Mouse (Mus musculus) kidney, embryonic 16.5 days (tissue): ENCODE data around the gene Aig1. TPM values are rescaled to one million over a fixed set of nuclear protein-coding genes. Genes with fewer than 3 reads are reported as not detected.

Experiments used
- ATAC-seq: fragments of 200-750 bp; cut with Nextera tagmentation; 2 replicates; pipeline ENCODE4 v1.8.0; 2017; ENCODE audit warnings: moderate TSS enrichment; ENCODE audit not compliant: low FRiP score, low TSS enrichment
- H3K27ac ChIP-seq: fragments of 300-500 bp; sonication (generic); 2 replicates; pipeline ENCODE4 v1.5.1; 2014; ENCODE audit warnings: low read length
- H3K27me3 ChIP-seq: fragments of 300-500 bp; sonication (generic); 2 replicates; pipeline ENCODE4 v1.6.1; 2014; ENCODE audit warnings: low read length, control low read depth, mixed read lengths; ENCODE audit not compliant: insufficient read depth
- H3K36me3 ChIP-seq: fragments of 300-500 bp; sonication (generic); 2 replicates; pipeline ENCODE4 v1.6.1; 2014; ENCODE audit warnings: low read length, control low read depth, mixed read lengths; ENCODE audit not compliant: insufficient read depth
- H3K4me1 ChIP-seq: fragments of 300-500 bp; sonication (generic); 2 replicates; pipeline ENCODE4 v1.6.1; 2014; ENCODE audit warnings: low read length, control low read depth, mixed read lengths; ENCODE audit not compliant: insufficient read depth
- H3K4me2 ChIP-seq: fragments of 300-500 bp; sonication (generic); replicated peaks from 2 replicates; pipeline ENCODE4 v1.6.1; 2014; ENCODE audit warnings: low read depth, low read length
- H3K4me3 ChIP-seq: fragments of 300-500 bp; sonication (generic); 2 replicates; pipeline ENCODE4 v1.5.1; 2014; ENCODE audit warnings: mild to moderate bottlenecking, low read length
- H3K9ac ChIP-seq: fragments of 300-500 bp; sonication (generic); replicated peaks from 2 replicates; pipeline ENCODE4 v1.6.1; 2014; ENCODE audit warnings: low read length
- H3K9me3 ChIP-seq: fragments of 300-500 bp; sonication (generic); 2 replicates; pipeline ENCODE4 v1.6.1; 2016; ENCODE audit warnings: low read length, control low read depth
- WGBS: fragments of 180-500 bp; shearing (Covaris S2); extraction: QIAGEN DNeasy Blood & Tissue Kit; methylation state at CpG from one replicate; pipeline ENCODE4 v1.1.7; 2014; 5-methylcytosine and 5-hydroxymethylcytosine counted together
- polyA plus RNA-seq: library from polyadenylated mRNA; unstranded; fragments of >200 nt; fragmentation: Nextera tagmentation; extraction: Ambion mirVana; gene quantifications from 2 replicates; pipeline ENCODE4 v1.2.1, GENCODE M21; 2015

The Aig1 gene
- polyA plus RNA-seq, 1 experiment from 2014 or later, result 56.8 TPM

GRCm38 (mm10) chr10:13716132-13716531, 152.6 kb downstream of the Aig1 start:
- 24% methylated on average over 2 of the region's 2 CpGs for WGBS
- no peaks in the 10 kb centered on the region for H3K36me3 ChIP-seq
- H3K27me3 ChIP-seq, result no peaks in the 10 kb centered on the region
- no peak for ATAC-seq
- H3K27ac ChIP-seq, result no peak overlapping the region
- H3K4me1 ChIP-seq, result peaks cover 21% of the 10 kb centered on the region
- H3K4me2 ChIP-seq, result no peak overlapping the region
- no peak overlapping the region; the same call in 1 of the 2 replicates for H3K9ac ChIP-seq
- no peaks in the 10 kb centered on the region for H3K9me3 ChIP-seq
- no peak overlapping the region for H3K4me3 ChIP-seq

GRCm38 (mm10) chr10:13715584-13715983, 153.2 kb downstream of the Aig1 start:
- 86% methylated on average over 6 of the region's 6 CpGs for WGBS
- Histone ChIP-seq H3K4me1 (peaks cover 21% of the 10 kb centered on the region), H3K27me3 (no peaks in the 10 kb centered on the region), H3K4me2 (no peak overlapping the region), H3K36me3 (no peaks in the 10 kb centered on the region), H3K4me3 (no peak overlapping the region), H3K9ac (no peak overlapping the region), H3K9me3 (no peaks in the 10 kb centered on the region), H3K27ac (no peak overlapping the region)
- ATAC-seq, result no peak

DNA sequence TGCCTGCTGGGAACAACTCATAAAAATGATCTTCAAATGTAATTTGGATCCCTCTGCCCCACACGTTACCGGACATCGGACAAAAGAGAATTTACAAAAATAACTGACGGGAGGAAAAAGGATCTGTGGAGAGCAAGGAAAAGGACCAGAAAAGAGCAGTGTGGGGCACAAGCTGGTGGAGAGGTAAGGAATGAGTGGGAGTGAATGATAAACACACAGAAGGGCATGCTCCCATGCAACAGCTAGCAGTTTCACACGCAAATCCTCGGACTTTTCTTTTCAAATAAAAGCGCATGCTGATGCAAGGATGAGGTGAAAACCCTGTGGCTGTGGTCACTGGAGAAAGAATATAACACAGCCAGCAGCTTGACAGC, 153.9 kb downstream of the Aig1 start:
- Histone ChIP-seq H3K36me3 (no peaks in the 10 kb centered on the region), H3K9me3 (no peaks in the 10 kb centered on the region), H3K4me3 (no peak overlapping the region), H3K4me2 (no peak overlapping the region), H3K27ac (peak overlapping the region; percentile 66), H3K4me1 (peaks cover 21% of the 10 kb centered on the region), H3K27me3 (no peaks in the 10 kb centered on the region), H3K9ac (no peak overlapping the region; the same call in 1 of the 2 replicates)
- WGBS, result 37% methylated on average over 7 of the region's 7 CpGs
- no peak for ATAC-seq

GRCm38 (mm10) chr10:13714199-13714919, 154.4 kb downstream of the Aig1 start:
- ATAC-seq, result peak; percentile 40
- no peaks in the 10 kb centered on the region for H3K27me3 ChIP-seq
- WGBS, result 19% methylated on average over 9 of the region's 9 CpGs

DNA sequence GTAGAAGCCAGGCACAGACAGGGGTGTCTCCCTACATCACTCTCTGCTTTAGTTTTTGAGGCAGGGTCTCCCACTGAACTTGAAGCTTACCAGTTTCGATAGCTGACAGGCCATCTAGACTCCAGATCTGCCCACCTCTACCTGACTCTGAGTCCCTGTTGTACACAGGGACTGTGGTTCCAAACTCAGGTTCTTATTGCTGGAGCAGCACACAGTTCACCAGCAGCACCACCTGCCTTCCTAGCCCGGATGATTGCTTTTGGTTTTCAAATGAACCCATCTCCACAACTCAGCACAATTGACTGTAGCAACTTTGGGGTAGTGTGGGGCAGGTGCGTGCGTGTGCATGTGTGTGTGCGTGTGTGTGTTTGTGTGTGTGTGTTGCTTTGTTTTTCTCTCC, 155.1 kb downstream of the Aig1 start:
- no peak for ATAC-seq
- Histone ChIP-seq H3K4me1 (peaks cover 21% of the 10 kb centered on the region), H3K27me3 (no peaks in the 10 kb centered on the region), H3K9me3 (no peaks in the 10 kb centered on the region), H3K27ac (no peak overlapping the region), H3K9ac (no peak overlapping the region), H3K4me2 (no peak overlapping the region), H3K36me3 (no peaks in the 10 kb centered on the region), H3K4me3 (no peak overlapping the region)
- WGBS, result 84% methylated on average over 5 of the region's 5 CpGs

More at GRCm38 (mm10) chr10:13714199-13714919, 154.4 kb downstream of the Aig1 start:
- no peak overlapping the region for H3K4me2 ChIP-seq
- H3K27ac ChIP-seq, result peak overlapping the region; percentile 66
- H3K9ac ChIP-seq, result no peak overlapping the region; the same call in 1 of the 2 replicates
- H3K9me3 ChIP-seq, result no peaks in the 10 kb centered on the region
- H3K36me3 ChIP-seq, result no peaks in the 10 kb centered on the region
- no peak overlapping the region for H3K4me3 ChIP-seq
- H3K4me1 ChIP-seq, result peaks cover 21% of the 10 kb centered on the region

DNA sequence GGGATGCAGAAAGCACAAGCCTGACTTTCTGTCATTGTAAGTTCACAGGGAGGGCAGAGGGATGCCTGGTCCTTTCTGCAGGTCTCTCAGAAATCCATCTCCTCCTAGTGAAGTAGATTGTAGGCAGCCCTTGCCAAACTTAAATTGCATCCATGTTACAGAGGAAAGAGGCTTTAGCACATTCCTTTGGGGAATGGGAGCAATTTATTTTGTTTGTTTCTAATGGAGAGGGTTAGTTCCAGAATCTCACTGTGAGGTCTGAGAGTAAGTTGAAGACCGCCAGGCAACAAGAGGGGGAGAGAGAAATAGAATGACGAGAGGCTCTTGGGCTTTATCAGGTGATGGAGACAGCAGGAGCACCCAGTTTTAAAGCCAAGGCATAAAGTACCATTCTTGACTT, 155.7 kb downstream of the Aig1 start:
- WGBS, result 85% methylated on average over 2 of the region's 2 CpGs
- Histone ChIP-seq H3K9ac (no peak overlapping the region), H3K27me3 (no peaks in the 10 kb centered on the region), H3K9me3 (no peaks in the 10 kb centered on the region), H3K36me3 (no peaks in the 10 kb centered on the region), H3K27ac (no peak overlapping the region), H3K4me3 (no peak overlapping the region), H3K4me2 (no peak overlapping the region), H3K4me1 (peaks cover 21% of the 10 kb centered on the region)
- ATAC-seq, result no peak

DNA sequence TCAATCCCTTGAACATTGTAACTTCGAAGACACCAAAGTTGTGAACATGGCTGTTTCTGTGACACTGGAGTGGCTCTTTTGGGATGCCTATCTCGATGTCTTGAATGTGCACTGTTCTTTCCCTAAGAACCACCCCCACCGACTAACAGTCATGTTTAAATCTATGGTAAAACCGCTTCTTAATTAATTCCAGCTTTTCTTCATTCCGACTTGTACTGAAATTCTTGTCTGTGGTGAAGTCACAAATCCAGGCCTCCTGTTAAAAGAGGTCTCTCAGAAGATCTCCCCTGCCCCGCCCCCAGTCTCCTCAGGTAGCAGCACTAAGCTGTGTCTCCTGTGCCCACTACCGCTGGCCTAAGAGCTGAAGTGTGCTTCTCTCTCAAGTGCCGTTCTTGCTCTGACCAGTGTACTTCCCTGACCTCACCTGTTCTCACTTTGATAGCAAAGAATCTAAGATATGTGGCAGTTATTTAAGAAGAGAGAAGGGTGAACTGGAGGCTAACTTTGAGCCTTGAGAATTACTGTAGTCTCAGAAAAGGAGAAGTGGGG, 157.4 kb downstream of the Aig1 start:
- H3K4me3 ChIP-seq, result no peak overlapping the region
- WGBS, result 89% methylated on average over 8 of the region's 8 CpGs
- ATAC-seq, result no peak

GRCm38 (mm10) chr10:13705771-13706170, 163.0 kb downstream of the Aig1 start:
- Histone ChIP-seq H3K27ac (no peak overlapping the region), H3K4me3 (no peak overlapping the region), H3K4me2 (no peak overlapping the region), H3K4me1 (no peaks in the 10 kb centered on the region), H3K9ac (no peak overlapping the region), H3K27me3 (no peaks in the 10 kb centered on the region), H3K36me3 (no peaks in the 10 kb centered on the region), H3K9me3 (no peaks in the 10 kb centered on the region)
- WGBS, result 69% methylated on average over 4 of the region's 4 CpGs
- no peak for ATAC-seq

More for the DNA sequence above, 157.4 kb downstream of the Aig1 start:
- no peak overlapping the region for H3K4me2 ChIP-seq
- H3K36me3 ChIP-seq, result no peaks in the 10 kb centered on the region
- H3K27ac ChIP-seq, result no peak overlapping the region
- H3K4me1 ChIP-seq, result peaks cover 19% of the 10 kb centered on the region
- no peak overlapping the region for H3K9ac ChIP-seq
- no peaks in the 10 kb centered on the region for H3K27me3 ChIP-seq
- no peaks in the 10 kb centered on the region for H3K9me3 ChIP-seq

DNA sequence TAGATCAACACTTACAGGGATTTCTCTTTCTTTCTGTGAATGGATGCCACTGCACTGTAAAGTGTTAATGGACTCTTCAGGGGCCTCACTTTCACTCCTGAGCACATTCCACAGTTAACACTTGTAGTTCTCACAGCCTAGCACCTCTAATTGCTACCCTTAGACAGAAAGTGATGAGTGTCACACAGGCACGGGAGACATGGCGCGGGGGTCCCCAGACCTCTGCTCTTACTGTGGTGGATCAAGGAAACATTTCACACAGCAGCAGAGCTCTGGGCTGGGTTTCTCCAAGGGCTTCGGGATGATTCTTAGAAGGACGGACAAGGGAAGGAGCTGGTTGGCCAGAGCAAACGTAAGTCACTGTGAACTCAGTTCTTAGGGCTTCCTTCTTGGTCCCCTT, 166.1 kb downstream of the Aig1 start:
- ATAC-seq, result no peak
- Histone ChIP-seq H3K27me3 (no peaks in the 10 kb centered on the region), H3K27ac (no peak overlapping the region), H3K4me1 (no peaks in the 10 kb centered on the region), H3K4me2 (no peak overlapping the region), H3K9me3 (no peaks in the 10 kb centered on the region), H3K9ac (no peak overlapping the region), H3K36me3 (no peaks in the 10 kb centered on the region), H3K4me3 (no peak overlapping the region)
- 47% methylated on average over 6 of the region's 6 CpGs for WGBS

DNA sequence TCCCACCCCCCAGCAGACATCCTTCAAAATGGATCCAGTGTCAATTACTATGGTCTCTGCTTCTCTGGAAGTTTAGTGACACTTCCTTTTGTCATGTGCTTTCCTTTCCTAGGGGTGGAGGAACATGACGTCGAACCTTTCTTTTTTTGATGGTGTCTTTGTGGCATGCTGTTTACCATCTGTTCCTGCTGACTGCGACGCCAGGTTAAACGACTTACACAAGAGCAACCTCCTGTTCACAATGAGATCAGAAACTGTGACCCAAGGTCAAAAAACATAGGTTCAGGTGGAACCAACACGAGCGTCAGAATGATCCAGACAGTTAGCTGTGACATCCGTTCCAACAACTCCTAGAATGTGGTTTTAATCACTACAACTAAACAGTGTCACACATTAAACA, 166.7 kb downstream of the Aig1 start:
- H3K36me3 ChIP-seq, result no peaks in the 10 kb centered on the region

More for the DNA sequence above, 166.7 kb downstream of the Aig1 start:
- H3K4me2 ChIP-seq, result no peak overlapping the region
- no peaks in the 10 kb centered on the region for H3K27me3 ChIP-seq
- WGBS, result 41% methylated on average over 8 of the region's 8 CpGs
- H3K4me3 ChIP-seq, result no peak overlapping the region
- H3K9me3 ChIP-seq, result no peaks in the 10 kb centered on the region
- no peak overlapping the region for H3K27ac ChIP-seq
- H3K4me1 ChIP-seq, result no peaks in the 10 kb centered on the region
- ATAC-seq, result no peak
- no peak overlapping the region for H3K9ac ChIP-seq
